Mouse (Mus musculus) liver, adult (tissue): Measurements from ENCODE around the gene Atg4a.
A peak's percentile ranks its signal among the peaks of the same experiment; 100 is the strongest.

Experiments used
- GATA4 ChIP-seq: IDR thresholded peaks from 2 replicates; pipeline ENCODE4 v1.6.1; 2014; ENCODE audit warnings: mild to moderate bottlenecking, low read length; ENCODE audit not compliant: insufficient replicate concordance

Atg4a gene

DNA sequence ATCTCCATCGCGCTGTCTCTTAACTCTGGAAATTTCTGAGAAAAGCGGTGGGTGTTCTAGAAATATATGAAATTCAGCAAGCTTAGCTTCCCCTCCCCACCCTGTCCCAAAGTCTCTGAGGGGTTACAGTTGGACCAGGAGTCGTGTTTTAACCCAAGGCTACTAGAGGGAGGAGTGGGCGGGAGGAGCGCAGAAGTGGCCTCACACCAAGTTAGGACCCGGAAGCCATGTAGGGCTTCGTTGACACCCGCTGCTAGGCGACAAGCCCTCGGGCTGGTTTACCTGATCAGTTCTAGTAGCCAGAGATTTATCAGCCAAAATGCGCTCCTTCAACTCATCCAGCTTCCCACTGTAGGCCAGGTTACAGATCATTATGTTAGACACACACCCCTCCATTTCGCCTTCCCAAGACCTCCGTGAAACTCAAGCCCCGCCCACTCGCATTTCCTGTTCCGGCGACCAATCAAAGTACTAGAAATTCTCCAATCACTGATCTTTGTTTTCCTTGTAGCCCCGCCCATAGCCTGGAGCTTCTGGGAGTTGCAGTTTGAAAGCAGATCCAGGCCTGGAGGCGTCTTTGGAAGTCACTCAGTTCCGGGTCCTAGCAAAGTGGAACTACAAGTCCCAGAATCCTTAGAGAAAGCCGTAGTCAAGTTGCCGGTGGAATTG, at the start of gene Atg4a, which contains the start of gene Psmd10:
Gene Atg4a (plus strand): TSS at position 636 of the 669 bp plus-strand sequence.
Gene Psmd10 (minus strand): TSS at position 457 of the 669 bp plus-strand sequence.
- TF ChIP-seq GATA4 = no peak

DNA sequence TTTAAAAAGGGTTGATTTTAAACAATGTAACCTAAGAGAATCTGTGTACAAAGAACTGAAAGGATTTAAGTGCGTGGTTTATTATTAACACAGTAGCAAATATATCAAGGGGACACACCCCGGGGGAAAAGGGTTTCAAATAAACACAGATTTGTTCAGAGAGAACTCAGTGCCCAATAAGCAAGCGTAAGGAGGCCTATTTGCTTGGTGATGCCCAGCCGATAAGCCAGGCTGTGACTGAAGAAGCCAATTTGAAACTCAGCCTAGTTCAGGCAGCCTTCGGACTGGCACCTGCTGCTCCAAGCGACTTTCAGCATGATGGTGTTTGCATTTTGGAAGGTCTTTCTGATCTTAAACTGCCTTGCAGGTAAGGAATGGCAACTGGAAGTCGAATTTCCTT, 49.3 kb upstream of the Atg4a start, which contains the start of gene Vsig1:
Gene Vsig1 (plus strand): TSS at position 249 of the 400 bp plus-strand sequence.
- no peak for TF ChIP-seq GATA4

DNA sequence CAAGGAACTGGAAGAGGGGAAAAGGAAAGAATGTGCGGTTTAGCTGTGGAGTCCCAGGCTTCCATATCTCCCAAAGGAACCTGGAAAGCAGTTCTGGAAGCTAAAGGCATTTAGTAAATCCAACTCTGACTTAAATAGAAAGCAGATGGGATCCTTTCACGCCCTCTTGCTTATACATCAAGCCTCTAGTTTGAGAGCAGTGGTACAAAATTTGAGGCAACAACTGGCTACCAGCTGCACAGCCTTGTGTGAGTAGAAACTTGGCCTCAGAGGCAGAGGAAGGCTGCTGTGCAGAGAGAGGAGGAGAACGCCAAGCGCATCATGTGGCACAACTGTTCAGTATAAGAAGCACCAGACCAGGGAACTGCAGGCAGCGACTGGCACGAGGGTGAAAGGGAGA, 35.4 kb upstream of the Atg4a start:
- TF ChIP-seq GATA4 = no peak

DNA sequence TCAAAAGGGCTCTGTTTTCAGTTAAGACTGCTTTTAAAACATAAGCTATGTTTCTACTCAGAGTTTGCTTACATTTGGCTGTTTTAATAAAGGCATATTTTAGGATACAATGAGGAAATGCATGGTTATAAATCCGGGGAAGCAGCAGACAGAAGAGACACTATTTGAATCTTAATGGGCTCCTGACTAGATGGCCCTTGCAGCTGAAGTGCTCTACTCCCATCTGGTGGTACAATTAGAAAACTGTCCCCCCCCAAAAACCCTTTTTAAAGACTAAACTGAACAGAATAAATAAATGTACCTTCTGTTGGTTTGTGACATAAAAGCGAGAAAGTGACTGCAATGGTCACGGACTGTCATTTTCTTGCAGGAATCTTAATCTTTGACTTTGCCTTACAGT, 24.6 kb upstream of the Atg4a start:
- TF ChIP-seq GATA4 = no peak

DNA sequence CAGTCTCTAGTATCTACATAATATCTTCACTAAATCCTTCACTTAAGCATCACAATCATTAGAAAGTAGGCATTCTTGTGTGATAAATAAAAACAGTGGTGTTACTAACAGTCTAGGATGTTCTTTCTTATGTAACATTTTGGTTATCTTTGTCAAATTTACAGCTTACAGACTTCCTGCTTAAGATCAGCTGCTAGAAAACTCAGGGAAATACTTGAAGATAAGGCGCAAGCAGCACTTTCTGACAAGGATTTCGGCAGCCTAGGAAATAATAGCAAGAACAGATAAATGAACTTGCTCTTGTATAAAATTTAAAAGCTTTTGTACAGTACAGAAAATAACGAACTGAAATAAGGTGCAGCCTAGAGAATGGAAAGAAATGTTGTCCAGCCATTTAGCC, 23.4 kb upstream of the Atg4a start:
- no peak for TF ChIP-seq GATA4

DNA sequence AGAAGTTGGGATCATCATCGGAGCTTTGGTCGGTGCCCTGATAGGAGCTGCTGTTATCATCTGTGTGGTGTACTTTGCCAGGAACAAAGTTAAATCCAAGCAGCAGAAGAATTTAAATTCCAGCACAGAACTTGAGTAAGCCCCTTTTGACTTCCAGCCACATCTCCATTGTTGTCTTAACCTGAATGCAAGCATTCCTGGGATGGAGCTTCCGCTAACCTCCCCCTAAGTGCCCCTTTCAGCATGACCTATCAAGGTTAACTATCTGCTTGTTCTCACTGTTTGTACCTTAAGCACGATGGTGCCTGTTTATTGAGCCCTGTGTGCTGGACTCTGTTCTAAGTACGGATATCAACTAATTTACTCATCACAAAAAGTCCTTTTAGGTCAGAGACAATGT, 20.4 kb upstream of the Atg4a start:
- no peak for TF ChIP-seq GATA4

DNA sequence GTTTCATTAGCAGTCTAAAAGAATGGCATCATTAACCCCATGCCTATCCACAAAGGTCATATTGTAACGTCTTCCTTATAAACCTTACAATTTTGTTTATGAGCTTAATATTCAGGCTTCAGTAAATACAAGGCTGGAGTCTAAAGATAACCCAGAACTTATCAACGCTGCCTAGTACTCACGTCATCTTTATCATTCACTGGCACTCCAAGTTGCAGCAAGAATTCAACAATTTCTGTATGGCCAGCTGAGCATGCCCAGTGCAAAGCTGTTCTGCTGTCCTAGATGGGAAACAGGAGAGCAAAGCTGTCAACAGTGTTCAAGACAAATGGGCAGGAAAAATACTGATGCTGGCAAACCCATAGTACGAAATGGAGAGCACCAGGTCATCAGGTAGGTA, 3.1 kb upstream of the Atg4a start:
- TF ChIP-seq GATA4 = no peak

DNA sequence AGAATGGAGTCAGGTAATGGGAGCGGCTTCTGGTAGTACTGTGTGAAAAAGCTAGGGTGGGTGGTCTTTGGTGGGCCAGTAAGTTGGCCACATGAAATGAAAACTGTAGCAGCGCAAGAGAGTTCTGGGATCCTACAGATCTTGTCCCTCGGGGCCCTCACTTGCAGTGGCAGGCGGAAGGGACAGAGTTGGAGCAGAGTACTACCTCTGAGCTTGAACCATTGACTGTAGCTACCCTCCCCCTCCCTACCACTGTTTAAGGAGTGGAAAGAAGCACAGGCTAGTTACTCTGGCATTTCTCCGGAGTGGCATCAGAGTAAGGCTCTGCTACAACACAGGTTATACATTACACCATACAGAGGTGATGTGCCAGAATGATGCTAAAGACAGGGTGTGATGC, 252 bp downstream of the Atg4a start:
- no peak for TF ChIP-seq GATA4

DNA sequence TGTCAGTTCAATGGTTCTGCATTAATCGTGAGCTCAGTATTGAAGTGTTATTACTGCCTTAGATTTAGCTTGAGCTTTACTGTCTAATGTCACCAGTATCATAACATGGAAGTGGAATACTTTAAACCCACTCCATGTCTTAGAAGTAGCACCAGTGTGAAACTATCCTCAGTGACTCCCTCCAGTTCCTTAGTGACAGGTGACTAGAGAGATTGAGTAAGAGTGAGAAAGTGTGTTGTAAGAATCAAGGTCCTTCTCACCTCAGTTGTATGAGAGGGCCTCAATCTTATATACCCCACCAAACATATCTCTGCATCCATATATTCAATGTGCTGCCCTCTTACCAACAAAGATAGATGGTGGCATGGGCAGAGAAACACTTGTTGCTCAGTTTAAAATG, 22.2 kb downstream of the Atg4a start:
- no peak for TF ChIP-seq GATA4

DNA sequence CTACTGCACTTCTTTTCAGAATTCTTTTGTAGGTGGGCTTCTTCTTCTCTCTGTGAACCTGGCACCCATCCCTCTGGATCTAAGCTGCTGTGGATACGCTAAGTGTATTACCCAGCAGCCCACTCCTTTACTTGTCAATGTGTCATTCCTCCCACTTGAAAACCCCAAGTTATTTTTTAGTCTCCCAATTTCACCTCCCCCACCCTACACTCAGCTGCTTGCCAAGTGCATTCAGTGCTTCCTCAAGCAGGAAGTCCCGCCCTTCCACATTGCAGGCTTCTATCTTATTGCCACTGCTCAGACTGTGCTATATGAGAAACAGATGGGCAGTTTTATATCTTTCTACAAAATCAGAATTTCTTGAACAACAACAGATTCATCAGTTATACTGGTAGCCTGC, 22.8 kb downstream of the Atg4a start:
- no peak for TF ChIP-seq GATA4

DNA sequence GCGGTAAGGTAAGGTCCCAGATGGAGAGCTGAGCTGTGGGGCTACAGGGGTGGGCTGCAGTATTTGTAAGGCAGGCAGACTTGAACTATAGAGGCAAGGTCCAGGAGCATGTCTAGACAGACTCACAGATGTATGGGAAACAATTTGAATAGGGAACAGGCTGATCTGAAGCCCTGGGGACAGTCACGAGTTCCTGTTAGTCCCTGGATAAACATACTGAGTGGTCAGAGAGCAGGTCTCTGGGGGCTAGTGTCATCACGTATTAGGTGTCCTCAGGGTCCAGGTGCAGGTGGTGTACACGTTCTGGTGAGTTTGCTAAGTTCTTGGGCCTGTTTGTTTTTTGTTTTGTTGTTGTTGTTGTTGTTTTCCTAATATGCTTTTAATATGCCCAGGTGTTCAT, 23.5 kb downstream of the Atg4a start:
- TF ChIP-seq GATA4 = no peak

DNA sequence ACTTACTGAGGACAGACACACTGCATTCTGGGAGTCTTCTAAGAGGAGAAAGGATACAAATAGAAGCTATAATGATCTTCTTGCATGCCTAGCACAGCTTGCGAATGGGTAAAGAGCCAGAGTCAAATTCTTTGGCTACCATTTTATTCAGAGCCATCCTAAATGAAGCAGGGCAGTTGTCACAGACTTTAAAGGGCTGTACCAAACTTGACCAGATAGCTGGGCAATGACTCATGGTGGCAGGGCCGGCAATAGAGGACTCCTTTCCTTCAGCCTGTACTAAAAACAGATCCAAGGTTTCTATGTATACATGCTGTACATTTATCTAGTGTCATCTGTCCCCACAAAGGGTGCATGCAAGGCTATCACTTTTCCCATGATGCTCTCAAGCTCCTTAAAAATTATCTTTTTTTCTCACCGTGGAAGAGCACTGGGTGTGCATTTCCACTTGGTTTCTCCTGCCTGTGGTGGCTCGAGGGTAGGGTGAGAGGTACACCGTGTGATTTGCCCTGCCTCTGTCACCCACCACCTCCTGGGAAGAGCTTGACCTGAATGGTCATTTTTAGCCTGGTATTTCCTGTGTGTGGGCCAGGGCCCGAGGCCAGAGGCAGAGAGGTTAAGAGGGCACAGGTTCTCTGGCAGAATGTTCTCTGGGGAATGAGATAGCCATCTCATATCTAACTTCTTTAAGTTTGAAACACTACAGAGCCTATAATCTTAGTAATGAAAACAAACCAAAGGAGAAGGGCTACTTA, 26.7 kb downstream of the Atg4a start:
- TF ChIP-seq GATA4 = peak; percentile 43; the same call in 1 of the 2 replicates

DNA sequence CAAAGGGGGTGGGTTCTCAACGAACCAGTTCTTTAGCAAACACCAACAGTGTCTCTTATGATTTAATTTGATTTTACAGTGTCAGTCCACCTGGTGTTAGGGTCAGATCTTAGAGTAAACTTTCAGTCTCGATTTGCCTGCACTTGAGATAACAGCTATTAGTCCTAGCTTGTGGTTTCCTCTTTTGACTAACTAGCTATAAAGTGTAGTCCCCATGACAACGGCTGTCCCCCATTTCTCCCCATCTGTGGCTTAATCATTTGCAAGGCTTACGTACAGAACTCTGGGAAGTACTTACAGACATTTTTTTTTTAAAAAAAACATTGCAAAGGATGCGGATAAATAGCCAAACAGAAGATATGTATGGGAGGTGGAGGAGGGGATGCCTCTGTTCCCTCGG, 28.1 kb downstream of the Atg4a start:
- TF ChIP-seq GATA4 = no peak

DNA sequence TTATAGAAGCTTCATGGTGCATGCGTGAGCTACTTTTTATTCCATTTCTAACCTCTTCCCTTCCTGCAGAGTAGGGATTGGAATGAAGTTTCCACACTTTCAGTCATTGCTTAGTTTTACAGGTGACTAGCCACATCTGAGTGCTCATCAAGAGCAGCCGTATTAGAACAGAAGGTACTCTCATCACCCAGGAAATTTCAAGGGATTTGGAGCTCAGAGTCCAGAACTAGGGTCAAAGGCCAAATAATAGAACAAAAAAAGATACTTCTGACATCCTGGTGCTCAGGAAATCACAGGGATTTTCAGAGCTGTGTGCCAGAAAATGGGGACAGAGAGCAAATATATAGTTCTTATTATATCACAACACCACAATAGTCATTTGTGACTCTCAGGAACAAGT, 28.5 kb downstream of the Atg4a start:
- TF ChIP-seq GATA4 = no peak

DNA sequence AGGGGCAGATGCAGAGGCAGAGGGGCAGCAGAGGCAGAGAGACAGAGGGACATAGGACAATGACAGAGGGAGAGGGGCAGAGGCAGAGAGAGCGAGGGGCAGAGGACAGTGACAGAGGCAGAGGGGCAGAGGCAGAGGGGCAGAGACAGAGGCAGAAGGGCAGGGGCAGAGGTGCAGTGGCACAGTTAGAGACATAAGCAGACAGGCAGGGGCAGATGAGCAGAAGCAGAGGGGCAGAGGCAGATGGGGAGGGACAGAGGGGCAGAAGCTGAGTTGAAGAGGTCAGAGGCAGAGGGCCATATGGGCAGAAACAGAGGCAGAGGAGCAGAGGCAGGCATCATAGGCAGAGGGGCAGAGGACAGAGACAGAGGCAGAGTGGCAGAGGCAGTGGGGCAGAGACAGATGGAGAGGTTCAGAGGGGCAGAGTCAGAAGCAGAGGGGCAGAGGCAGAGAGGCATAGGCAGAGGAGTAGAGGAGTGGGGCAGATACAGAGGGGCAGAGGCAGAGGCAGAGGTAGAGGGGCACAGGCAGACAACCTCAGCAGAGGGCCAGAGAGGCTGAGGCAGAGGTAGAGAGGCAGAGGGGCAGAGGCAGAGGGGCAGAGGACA, 40.3 kb downstream of the Atg4a start:
- TF ChIP-seq GATA4 = no peak

DNA sequence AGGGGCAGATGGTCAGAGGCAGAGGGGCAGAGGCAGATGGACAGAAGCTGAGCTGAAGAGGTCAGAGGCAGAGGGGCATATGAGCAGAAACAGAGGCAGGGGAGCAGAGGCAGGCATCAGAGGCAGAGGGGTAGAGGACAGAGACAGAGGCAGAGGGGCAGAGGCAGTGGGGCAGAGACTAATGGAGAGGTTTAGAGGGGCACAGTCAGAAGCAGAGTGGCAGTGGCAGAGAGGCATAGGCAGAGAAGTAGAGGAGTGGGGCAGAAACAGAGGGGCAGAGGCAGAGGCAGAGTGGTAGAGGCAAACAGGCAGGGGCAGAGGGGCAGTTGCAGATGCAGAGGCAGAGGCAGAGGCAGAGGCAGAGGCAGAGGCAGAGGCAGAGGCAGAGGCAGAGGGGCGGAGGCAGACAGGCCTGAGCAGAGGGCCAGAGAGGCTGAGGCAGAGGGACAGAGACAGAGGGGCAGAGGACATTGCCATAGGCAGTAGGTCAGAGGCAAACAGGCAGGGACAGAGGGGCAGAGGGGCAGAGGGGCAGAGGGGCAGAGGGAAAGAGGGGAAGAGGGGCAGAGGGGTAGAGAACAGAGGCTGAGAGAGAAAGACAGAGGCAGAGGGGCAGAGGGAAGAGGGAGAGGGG, 41.3 kb downstream of the Atg4a start:
- no peak for TF ChIP-seq GATA4
